Mouse (Mus musculus): ENCODE measurements at regions not wholly inside any gene's neighbourhood (a gene's known extent, or its start where the extent isn't known, plus 50 kb on each side); places are given as distances from the start of the nearest gene placed in this dataset.

DNA sequence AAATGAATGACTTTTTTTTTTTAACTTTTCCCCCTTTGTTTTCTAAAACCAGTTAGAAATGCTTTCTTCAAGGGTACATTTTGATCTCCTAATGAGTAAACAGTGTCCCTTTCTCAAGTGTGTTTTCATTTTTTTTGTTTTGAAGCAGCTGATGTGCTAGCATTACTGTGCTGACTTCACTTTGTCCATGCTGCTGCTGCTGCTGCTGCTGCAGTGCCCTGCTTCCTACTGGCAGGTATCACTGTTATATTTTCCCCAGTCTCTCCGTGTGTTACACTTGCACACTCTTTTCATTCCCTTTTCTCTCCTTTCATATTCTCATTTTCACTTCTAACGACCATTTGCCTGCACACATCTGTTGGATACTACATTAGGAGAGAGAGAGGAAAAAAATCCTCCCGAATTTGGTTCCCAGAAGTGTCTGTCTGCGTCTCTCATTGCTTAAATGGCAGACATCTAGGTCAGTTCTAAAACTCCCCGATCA is 266.0 kb downstream of the Cd109 start:
- no peak for DNase-seq (ENCODE audit: extremely low read depth, low read depth)

DNA sequence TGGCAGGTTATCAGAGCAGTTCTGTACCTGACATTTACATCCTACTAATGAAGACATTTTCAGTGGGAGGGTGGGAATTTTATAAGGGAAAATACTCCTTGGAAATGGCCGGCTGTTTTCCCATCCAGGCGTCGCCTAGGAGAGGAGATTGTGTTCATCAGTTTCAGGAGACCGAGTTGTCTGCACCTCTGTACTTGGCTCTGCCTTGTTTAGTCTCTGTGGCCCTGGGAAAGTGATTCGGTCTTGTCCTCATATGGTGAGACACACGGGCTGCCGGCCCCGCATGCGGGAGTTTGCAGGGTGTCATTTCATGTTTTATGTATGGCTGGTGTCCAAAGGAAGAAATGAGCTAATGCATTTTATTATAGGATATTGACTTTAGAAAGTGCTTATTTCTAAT is 287.9 kb downstream of the Cd109 start:
- DNase-seq (ENCODE audit: extremely low read depth, low read depth): no peak

DNA sequence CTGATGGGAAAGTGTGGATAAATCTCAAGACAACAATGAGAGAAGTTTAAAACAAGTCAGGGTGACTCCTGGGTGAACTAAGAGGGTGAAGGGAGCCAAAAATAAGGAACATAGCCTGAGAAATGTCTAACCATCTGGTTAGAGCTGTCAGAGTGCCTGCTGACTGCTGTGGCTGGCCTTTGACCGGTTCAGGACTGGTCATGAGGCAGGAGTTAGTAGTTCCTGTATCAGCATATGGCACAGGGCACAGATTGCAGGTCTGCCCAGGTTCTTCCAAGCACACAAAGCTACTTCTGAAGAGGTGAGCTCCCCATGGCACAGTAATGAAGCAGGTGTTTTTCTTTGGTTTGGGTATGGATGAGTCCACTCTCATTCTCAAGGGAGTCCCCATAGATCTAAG is 302.0 kb downstream of the Cd109 start:
- no peak for DNase-seq (ENCODE audit: extremely low read depth, low read depth)

DNA sequence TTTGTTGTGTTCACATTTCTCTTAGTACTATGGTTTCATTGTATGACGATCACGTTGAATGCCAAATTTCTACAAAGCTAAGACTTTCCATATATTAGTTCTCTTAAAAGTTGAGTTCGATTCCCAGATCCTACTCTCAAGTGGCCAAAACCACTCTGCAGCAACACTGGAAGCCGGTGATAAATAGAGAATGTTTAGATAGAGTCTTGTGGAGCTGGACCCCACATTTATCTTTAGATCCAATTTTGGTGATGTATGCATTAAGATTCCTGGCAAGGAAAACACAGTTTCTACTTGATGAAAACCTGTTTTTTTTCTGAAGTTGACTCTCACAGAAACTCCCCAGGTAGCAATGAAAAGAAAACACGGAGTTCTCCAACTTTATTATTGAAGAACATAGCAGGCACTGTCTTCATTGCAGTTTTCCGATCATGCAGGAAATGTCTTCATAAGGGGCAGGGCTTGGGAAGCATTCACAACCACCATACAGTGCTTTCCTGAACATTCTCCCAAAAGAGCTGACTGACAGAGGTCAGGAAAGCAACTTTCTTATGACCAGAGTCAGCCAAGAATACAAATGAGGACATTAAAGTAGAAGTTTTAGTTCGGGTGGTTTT is 310.7 kb downstream of the Cd109 start:
- no peak for DNase-seq (ENCODE audit: extremely low read depth, low read depth)

DNA sequence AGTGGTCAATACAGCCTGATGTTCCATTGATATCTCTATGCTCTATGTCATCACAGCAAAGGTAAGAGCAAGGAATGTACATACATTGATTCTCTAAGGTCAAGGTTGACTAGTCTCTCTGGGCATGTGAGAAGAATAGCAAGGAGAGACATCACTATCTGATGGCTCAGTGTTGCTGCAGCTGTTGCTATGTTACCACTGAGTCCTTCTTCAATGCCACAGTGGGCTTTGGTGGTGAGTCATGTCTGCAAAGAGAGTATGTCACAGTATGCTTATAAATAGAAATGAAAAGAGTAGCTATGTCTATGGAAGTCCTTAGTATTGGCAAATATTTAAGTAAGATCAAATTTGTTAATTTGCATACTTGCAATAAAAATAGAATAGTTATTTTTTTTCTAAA is 326.3 kb downstream of the Cd109 start:
- no peak for DNase-seq (ENCODE audit: extremely low read depth, low read depth)

DNA sequence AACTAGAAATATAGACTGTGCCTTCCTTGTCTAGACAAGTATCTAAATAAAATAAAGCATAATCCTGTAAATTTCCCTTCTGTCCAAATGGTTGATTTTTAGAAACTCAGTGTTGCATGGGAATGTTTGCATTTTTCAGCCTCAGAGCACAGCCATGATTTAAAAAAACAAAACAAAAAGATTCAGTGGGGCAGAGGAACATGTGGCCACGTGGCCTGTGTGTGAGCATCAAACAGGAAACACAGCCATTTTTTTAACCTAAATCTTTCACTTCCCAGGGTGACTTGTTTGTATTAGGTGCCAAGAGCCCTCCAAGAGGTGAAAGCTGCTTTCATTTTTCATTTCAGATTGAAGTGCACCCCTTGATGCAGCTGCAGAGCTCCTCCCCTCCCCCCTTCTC is 349.5 kb downstream of the Cd109 start:
- no peak for DNase-seq (ENCODE audit: extremely low read depth, low read depth)

DNA sequence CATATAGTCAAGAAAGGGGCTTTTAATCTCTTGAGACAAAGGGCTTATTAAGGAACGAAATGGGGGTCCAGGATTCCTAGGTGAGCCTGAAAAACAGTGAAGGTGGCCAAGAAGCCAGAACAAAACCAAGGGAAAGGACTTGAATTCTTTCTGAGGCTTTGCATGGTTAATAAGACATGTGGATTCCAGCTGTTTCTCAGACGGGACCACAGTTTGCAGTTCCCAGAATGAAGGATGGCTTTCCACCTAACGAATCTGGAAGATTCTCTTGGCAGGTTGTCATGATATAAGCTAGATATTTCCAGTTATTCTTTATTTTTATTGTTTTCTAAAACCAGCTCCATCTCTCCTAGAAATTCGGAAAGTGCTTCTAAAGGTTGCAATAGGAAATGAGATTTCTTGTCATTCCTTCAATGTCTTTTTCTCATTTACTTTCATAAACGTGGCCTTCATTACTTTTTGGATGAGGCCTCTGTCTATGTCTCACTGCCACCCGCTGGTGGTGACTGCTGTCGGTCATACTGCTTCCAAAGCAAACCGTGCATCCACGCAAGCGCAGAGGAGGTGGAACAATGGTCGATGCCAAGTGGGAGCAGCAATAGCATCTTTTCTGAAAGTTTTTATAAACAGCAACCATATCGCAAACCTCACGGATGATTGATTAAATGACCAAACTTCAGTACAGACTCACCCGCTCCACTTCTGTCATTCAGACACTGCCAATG is 350.0 kb downstream of the Cd109 start:
- DNase-seq (ENCODE audit: extremely low read depth, low read depth): no peak

DNA sequence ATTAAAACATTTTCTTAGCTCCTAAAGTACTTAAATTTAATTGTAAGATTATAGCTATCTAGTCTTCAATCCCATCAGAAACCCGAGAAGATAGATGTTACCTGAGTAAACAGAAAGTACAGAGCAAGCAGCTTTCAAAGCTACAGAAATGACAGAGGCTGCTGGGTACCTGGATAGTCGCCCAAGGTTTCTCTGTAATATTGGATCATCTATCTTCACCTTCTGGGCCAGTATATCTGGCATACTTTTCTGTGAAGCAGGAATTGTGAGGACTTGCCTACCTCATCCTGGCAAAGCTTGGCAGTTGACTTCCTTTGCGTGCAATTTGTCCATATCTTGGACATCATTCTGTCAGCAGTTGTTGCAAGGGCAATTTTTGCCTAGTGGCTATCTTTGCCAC is 356.4 kb downstream of the Cd109 start:
- DNase-seq (ENCODE audit: extremely low read depth, low read depth): no peak

DNA sequence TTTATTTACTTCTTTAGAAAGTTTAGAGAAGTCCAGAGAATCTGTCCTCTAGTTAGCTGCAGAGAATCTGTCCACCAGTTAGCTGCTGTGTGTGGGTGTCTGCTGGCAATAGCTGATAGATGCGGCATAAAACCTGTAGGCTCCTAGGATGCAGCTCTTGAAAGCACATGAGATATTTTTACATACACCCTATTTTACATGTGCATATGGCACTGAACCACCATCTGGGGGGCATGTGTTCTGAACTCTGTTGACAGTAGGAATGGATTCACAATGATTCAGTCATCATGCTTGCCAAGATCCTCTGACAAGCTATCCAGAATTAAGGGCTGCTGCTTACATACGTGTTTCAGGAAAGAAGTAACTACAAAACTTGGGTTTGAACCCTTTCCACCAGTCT is 368.4 kb downstream of the Cd109 start:
- DNase-seq (ENCODE audit: extremely low read depth, low read depth): no peak

DNA sequence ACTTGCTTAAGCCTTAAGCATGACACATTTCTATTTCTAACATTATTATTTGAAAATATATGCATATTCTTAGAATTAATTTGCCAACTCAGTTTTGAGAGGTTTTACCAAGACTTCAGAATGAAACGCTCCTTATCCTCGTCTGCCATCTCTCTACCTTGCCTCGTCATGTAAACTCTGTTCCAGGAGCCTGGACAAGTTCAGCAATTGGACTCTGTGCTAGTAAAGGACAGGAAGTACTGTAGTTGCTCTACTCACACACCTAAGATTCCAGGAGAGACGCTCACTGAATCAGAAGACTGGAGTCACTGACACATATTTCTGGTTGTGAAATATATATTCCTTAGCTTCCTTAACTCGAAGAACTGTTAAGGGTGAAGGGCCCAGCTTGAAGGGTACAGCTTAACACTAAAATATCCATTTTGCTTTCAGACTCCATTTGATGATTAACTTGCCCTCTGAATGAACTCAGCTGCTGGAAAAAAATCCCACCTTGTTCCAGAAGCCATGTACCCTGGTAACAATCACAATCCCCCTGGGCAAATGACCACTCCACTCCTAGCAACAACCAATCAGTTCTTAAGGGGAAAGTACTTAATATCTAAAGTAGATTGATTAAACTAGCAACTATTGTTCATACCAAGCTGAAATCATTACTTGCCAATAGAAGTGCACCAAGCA is 370.0 kb downstream of the Cd109 start:
- DNase-seq (ENCODE audit: extremely low read depth, low read depth): no peak

DNA sequence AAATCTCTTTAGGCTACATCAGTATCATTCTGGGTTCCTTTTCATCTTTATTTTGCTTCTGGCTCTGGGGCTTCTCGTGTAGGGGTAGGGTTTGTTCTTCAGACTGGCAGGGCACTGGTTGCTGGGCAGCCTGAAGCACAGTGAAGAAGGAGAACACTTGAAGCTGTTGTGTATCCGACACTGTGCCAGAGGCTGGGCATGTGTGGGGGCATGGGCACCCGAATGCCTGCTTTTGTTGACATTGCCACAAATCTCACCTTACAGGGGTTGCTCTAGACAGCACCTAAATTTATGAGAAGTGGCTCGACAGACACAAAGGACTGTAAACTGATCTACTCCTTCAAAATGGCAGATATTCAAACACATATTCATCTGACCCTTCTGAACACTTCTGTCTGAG is 376.0 kb downstream of the Cd109 start:
- DNase-seq (ENCODE audit: extremely low read depth, low read depth): no peak

DNA sequence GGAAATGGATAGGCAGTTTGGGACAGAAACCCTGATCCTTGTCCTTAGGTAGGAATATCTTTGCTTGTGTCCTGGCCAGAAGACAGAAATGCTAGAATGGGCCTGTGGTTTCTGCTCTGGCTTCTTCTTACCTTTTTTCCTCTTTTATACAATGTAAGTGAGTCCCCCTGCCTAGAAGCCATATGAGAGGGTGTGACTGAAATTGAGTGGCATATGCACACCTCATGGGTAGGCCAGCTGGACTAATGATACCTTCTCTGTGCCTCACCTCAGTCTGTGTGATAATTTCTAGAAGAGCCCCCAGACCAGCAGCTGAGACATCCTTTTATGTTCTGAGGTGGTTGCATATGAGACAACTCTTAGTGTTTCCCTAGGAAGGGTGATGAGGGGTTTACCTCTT is 385.7 kb downstream of the Cd109 start:
- DNase-seq (ENCODE audit: extremely low read depth, low read depth): no peak

DNA sequence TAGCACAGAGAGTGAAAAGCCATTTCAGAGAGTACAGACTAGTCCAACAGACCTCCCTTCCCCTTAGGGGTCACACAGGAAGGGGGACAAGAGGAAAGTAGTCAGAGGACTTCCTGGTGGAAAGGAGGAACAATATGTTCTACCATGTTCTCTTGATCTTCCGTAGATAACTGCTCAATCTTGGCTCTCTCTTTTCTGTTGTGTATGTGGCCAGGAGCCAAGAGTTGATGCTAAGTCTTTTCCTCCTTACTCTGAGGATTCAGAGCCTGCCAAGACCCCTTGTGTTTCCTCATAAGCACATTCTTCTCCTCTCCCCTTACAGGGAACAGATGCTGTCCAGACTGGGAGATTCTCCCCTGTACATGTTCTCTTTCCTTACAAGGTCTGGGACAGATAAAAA is 386.6 kb downstream of the Cd109 start:
- DNase-seq (ENCODE audit: extremely low read depth, low read depth): no peak

DNA sequence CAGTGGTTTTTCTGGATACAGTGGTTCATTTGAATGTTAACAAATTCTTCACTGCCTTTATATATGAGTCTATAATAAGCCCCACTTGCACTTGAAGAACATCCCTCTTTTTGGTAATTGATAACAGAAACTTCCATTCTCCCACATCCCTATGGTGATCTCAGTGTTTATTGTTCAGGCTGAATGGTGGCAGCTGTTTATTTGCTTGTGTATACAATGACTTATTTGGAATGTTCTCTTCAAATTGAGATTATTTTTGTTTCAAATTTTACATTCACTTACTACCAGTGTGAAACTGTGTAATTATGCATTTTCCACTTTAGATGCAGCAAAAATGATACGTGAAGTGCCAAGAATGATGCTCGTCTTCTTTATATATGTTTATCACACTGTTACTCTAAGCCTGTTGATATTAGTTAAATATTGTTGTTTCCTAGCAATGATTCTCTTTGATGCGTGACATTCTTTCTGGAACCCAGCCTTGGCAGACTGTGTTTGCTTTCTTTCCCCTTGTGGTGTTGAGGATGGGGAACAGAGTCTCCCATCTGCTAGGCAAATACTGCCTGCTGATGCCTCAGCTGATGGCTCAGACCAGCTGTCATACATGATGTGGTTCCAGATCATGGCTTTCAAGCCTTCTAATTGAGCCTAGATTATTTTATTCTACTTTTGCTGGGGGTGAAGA is 389.1 kb downstream of the Cd109 start:
- no peak for DNase-seq (ENCODE audit: extremely low read depth, low read depth)

DNA sequence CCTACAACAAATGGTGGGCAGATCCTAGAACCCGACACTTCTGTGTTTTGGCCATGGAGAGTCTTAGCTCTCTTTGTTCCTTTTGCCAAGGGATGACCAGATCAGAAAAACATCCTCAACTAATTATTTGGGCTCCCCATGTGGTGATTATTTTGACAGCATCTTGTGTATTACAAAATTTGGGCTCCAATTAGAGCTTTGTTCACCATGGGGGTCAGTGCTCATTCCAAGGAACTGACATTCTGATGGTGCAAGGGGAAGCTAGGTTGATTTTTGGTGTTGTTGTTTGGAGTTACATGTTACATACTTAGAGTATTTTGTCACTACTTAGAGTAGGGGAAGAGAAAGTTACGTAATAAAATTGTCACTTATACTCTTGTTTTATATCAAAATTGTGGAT is 406.9 kb downstream of the Cd109 start:
- no peak for DNase-seq (ENCODE audit: extremely low read depth, low read depth)

DNA sequence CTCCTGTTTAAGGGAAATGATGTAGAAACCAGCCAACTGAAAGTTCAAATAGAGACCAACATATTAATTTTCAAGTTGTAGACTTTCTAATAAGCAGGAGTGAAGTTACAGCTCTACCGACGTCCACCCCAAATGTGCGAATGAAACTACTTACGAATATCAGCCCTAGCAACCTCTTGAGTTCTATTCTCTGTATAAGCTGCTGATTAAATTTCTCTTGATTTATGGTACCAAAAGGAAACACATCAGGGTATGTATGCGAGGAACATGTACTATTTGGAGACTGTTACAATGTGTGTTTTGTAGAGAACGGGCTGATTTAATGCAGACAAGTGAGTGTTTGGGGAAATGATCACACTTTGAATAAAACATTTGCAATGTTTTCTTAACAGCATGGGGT is 412.9 kb downstream of the Cd109 start:
- no peak for DNase-seq (ENCODE audit: extremely low read depth, low read depth)

DNA sequence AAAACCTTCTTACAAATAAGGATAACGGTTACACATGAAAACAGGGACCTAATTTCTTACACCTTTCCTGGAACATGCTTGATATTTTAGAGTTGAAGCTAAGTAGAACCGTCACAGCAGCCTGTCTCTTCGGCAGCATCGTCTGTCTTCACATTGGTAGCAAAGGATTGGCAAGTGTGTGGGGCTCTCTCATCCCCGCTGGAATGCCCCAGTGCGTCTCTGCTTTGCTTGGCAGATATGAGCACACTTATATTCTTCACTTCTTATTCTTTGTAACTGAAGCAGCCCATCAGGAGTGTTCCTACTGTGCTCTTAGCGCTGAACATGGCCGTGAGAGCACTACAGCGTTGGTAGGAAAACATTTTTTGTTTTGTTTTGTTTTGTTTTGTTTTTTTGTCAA is 414.1 kb downstream of the Cd109 start:
- DNase-seq (ENCODE audit: extremely low read depth, low read depth): no peak

DNA sequence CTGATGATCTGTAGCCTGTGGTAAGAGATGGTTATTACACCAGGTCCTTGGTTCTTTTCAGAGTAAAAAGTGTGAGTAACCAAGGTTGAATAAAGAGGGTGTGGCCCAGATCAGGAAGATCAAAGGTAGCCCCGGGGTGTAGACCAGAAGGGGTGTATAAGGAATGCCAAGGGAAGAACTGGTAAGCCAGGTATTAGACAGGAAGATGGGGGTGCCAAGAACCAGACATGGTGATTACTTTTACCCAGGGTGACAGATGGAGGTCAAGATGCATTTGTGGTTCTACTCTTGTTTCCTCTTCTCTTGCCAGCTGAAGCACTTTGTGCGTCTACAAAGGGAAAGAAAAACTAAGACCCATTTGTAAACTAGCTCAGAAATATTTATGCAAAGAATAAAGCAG is 420.3 kb downstream of the Cd109 start:
- no peak for DNase-seq (ENCODE audit: extremely low read depth, low read depth)

DNA sequence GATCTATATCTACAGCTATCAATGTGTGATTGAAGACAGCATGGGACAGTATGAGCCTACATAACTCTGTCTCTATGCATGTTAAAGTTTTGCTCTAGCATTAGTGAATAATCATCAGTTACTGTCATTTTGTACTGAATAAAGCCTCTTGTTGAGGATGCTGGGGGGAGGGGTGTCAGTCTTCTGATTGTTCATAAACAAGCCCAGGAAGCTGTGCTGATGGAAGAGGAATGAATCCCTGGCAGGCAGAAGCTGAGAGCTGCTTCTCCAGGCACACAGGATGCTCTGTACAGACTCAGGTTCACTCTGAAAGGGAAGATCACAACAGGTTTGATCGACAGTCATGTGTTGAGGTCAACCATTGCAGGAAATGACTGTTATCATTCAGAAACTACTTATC is 421.7 kb downstream of the Cd109 start:
- DNase-seq (ENCODE audit: extremely low read depth, low read depth): no peak

DNA sequence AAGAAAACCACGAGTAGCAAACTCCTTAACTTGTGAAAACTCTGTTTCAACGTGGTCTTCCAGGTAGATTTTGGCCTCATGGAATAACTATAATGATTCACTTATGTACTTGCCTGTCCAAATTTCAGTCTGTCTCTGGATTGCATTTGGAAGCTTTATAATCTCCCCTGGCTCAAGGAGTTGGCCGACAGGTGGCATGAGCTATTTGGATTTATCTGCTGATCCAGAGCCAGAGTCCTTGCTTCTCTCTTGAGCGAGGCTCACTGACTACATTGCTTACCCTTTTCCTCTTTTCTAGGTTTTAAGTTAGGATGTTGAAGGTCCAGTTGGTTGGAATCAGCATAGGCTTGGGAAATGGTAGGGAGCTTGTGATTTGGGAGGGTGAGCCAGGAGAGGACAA is 423.6 kb downstream of the Cd109 start:
- DNase-seq (ENCODE audit: extremely low read depth, low read depth): no peak

DNA sequence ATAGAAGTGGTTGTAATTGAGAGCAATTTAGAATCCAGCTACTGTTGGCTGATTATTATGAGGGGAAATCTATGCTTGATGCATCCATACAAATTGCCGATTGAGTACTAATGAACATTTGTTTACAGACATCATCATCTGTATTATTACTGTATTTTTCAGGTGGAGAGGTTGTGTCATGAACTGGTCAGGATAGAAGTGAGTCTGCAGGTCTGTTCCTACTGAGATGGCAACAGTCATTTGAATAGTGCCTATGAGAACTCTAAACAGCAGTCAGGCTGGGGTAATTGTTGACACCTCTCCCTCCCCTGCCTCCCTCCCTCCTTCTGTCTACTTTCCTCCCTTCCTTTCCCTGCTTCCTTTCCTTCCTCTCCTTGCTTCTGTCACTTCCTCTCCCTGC is 429.0 kb downstream of the Cd109 start:
- no peak for DNase-seq (ENCODE audit: extremely low read depth, low read depth)

DNA sequence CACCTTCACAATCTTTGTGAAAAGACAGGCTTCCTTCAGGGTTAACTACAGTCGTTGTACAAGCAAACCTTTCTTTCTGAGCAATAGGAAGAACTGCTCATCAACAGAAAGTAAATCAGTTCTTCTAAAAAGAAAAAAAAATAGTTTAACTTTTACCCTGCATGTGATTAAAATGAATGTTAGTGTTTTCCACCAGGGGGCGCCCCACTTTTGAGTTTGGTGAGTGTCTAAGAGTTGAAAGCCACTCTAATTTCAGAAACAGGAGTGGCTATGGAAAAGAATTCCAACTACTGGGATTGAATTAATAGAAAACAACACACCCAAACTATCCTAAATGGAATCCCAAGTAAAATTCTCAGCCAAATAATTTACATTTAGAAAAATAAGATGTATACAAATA is 430.0 kb downstream of the Cd109 start:
- DNase-seq (ENCODE audit: extremely low read depth, low read depth): no peak
